Mouse (Mus musculus) thymus, postnatal 10 days (tissue): ENCODE results near the gene Ugt1a6a.

ENCODE experiments used
- DNase-seq, 2 experiments: peaks; one replicate each; pipeline ENCODE4 v3.0.0; 2021; ENCODE audit warnings: low spot score in 2 of 2

The Ugt1a6a gene

DNA sequence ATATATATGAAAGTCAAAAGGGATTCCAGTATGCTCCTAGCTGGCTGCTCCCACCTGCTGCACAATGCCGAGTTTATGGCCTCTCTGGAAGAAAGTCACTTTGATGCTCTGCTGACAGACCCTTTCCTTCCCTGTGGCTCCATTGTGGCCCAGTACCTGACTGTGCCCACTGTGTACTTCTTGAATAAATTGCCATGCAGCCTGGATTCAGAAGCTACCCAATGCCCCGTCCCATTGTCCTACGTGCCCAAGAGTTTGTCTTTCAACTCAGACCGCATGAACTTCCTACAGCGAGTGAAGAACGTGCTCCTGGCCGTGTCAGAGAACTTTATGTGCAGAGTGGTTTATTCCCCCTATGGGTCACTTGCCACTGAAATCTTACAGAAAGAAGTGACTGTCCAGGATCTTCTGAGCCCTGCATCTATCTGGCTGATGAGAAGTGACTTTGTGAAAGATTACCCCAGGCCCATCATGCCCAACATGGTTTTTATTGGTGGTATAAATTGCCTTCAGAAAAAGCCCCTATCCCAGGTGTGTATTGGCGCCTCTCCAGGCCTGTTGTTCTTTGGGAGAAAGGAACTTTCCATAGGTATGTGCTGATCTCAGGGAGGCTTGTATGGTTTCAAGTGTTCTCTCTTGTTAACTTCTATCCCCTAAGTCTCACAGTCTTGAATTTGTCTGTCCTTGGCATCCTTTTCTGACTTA, 77.9 kb downstream of the Ugt1a6a start:
- no peak for DNase-seq

DNA sequence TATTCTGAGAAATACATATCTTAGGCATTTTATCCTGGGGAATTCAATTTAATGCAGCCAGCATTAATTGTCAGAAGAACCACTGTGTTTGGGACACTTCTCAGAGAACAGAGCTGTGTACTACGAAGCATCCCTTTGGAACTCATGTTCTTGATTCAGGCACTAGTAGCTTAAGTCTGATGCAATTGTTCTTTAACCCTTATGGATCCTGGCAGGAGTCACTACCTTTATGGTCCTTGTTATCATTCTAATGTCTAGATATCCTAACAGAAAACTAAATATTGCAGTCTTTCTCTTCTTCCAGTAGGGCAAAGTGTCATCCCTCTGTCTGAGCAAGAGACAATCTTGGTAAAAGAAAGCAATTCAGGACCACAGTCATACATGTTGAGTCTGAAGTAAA, 78.5 kb downstream of the Ugt1a6a start:
- no peak for DNase-seq

DNA sequence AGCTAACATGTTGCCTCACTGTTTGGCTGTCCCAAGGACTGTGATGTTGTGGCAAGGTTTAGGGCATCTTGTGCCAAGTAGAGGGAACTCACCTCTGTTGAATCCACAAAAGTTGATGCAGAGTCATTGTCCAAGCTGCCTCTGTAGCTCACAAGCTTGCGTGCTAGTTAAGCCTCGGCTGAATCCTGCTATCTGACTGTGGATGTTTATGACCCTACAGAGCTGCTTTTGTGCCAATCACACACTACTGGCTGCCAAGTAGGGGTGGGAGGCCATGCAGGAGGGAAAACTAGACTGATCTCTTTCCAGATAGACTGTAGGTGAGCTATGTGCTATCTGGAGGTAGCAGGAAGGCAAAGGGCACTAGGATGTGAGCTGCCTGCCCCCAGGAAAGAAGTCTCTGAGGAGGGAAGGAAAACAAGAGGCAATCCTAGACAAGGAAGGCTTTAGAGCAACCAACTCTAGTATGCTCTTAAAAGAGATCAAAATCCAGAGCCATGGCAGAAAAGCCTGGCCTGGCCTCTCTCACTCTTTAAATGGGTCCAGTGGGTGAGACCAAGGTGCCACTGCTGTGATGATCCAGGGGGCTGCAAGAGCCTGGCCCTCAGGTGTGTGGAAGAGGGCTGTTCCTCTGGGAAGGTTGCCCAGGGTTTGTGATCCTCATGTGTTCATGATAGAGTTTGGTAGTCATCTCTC, 79.3 kb downstream of the Ugt1a6a start:
- no peak for DNase-seq

DNA sequence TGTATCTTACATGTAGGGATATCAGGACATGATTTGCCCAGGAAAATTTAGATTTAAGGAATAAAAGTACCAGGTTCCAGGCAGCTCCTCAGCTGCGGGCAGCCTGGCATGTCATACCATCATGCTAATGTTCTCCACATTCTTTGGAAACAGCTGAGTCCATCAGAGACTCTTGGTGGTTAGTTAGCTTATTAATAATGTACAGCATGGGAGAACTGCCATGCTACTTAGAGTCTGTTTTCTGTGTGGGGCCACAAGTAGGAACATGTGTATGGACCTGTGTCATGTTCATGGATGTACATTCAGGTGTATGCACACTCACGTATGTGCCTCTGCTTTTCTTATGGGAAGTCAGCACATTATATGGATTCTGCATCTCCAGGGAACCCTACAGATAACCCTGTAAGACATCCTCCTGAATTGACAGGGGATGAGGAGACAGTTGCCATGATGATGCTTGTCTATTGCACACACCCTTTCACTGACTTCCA, 79.9 kb downstream of the Ugt1a6a start:
- DNase-seq = no peak

DNA sequence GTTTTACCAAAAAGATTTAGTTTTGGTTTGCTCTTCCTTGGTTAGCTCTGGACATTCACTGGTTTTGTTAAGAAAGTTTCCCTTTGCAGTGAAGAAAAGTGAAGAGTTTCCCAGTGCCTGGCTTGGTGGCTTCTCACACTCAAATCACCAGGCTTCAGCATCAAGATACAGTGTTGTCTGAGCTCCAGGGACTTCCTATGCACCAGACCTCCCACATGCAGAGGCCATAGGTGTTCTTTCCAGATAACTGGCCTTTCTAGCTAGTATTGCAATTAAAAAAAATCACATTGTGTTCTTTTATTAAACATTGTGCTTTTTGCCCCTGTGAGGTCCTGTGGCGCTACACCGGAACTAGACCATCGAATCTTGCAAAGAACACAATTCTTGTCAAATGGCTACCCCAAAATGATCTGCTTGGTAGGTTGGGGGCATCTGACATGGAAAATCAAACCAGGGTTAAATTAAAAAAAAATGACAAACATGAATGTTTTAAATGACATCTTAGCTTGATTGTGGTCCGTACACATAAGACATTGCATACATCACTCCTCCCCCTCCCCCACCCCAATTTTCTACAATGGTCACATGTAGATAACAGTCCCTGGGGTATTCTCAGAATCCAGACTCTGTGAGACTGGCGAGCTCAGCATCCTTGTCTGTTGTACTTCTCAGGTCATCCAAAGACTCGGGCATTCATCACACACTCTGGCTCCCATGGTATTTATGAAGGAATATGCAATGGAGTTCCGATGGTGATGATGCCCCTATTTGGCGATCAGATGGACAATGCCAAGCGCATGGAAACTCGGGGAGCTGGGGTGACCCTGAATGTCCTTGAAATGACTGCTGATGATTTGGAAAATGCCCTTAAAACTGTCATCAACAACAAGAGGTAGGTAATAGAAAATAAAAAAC, 81.1 kb downstream of the Ugt1a6a start:
- no peak for DNase-seq

DNA sequence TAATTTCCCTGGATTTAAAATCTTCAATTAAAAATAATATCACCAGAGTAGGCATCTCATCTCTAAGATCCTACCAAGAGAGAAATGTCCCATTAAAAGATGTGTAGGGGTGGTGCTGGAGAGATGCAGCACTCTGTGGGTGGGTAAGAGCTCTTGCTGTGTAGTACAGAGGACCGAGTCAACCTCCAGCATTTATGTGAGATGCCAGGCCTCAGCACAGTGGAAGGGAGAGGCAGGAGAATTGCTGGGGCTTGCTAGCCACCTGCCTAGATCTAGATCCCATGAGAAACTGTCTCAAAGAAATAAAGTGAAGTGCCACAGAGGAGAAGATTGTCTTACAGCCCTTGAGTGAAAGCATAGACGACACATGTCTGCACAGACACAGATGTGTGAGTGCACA, 81.9 kb downstream of the Ugt1a6a start:
- DNase-seq = no peak

DNA sequence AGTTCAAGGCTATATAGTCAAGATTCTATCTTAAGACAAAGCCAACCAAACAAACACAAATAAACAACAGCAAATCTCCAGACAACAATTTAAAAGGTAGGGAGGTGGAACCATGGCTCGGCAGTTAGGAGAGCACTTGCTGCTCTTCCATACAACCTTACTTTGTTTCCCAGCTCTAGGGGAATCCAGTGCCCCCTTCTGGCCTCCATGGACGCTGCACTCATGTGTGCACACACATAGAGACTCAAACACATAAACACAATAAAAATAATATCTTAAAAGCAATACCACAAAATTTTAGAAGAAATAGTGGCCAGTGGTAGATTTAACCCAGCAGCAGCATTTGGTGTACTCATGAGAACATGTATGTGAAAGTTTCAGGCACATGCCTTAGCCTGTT, 82.5 kb downstream of the Ugt1a6a start:
- DNase-seq = no peak

DNA sequence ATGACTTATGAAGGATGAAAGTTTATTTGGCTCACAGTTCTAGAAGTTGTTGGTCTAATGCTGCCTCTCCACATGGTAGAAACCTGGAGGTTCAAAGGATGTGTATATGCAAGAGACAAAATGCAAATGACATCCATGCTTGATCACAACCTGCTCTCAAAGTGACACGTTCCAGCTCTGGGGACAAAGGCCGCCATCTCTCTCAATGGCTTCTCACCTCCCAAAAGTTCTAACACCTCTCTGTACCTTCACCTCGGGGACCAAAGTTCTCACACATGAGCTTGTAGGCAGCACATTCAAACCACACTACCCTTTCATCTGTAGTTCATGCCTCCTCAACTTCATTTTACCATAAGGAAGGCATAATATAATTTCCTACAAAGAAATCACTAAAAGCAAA, 83.0 kb downstream of the Ugt1a6a start:
- no peak for DNase-seq

DNA sequence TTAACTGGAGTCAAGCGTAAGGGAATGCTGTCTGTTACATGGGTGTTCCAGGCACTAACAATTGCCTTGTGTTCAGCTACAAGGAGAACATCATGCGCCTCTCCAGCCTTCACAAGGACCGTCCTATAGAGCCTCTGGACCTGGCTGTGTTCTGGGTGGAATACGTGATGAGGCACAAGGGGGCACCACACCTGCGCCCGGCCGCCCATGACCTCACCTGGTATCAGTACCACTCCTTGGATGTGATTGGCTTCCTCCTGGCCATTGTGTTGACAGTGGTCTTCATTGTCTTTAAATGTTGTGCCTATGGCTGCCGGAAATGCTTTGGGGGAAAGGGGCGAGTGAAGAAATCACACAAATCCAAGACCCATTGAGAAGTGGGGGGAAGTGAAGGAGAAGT, 83.4 kb downstream of the Ugt1a6a start:
- peak in 1 of 2 experiments; percentile 25 for DNase-seq

DNA sequence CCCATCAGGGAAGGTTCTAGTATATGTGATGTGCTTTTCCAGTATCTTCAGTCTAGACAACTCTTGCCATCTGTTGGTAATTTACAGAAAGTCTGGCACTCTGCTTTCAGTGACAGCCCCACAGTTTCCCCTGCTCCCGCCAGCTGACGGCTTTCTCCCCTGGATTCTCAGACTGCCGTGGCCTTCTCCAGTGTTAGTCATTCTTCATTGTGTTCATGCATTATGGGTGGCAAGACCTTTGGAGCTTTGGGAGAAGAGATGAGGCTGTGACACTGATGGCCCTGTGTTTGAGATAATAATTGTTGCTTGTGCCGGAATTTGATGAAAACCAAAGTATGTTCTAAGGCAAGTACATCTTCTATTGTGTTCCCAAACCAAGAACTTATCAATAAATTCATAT, 84.0 kb downstream of the Ugt1a6a start:
- DNase-seq = no peak

DNA sequence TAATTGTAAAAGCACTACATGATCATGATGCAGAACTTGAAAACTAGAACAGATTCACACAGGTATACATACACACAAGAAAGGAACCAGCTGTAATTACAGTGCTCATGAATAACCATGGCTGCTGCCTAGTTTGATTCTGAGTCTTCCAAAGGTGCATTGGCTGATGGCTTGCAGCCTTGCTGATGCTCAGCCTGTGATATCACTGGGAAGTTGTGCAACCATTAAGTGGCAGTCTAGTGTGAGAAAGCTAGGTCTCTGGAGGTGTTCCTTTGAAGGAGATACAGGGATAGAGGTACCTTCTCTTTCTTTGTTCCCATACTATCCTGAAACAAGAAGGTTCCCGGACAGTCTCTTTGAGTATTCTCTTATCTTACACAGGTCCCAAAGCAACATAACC, 84.4 kb downstream of the Ugt1a6a start:
- peak in 1 of 2 experiments; percentile 20 for DNase-seq

DNA sequence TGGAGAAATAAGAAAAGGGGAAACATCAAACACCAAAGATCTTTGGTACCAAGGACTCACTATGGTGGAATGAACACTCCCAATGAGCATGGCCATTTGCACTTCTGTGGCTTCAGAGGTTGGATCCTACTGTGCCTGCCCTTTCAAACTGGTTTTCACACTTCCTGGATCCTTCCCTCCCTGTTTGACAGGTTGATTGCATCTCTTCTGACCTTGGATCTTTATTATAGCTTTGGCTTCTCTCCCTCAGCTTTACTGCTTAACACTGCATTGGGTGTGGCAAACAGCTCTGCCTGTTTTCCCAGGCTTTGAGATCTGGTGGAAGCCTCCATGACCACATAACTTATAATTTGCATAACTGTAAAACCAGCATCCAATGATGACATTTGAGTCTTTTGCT, 85.7 kb downstream of the Ugt1a6a start:
- peak in 1 of 2 experiments; percentile 11 for DNase-seq

DNA sequence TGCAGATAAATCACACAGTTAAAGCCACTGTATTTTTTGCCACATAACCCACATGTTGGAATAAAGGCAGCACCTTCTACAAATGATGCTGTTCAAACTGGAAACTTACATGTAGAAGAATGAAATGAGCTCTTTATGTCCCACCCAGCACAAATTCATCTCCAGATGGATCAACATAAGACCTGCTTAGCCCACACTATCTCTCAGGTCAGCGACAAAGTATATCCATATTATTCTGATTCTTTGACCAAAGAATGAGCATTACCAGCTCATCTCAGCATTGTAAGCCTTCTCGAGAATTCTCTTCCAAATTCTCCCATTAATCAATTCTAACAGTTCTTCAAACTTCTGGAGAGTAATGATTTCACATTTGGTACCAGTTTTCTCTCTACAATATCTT, 87.6 kb downstream of the Ugt1a6a start:
- no peak for DNase-seq

DNA sequence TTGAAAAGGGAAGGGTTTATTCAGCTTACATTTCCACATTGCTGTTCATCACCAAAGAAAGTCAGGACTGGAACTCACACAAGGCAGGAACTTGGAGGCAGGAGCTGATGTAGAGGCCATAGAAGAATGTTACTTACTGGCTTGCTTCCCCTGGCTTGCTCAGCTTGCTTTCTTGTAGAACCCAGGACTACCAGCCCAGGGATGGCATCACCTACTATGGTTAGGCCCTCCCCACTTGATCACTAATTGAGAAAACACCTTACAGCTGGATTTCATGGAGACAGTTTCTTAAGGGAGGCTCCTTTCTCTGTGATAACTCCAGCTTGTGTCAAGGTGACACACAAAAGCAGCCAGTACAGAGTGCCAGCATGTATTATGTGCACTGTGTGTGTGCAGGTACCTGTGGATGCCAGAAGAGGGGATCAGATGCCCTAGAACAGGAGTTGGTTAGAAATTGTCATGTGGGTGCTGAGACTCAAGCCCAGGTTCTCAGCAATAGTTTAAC, 88.5 kb downstream of the Ugt1a6a start:
- DNase-seq = peak in 1 of 2 experiments; percentile 7

DNA sequence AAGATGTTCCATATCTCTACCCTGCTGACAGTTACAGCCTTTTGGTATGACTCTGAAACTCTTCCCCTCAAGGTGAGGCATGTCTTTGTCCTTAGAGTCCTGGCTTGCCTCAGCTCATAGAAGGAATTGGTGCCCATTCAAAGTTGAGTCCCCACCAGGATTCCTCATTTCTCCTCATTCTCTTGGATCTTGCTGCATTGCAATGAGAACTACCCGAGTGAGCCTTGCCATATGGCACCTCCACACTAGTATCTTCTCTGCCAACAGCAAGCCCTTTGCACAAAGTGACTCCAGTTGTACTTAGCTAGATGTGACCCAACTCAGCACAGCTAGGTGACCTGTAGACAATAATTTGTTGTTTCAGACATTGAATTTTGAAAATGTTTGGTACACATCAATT, 89.0 kb downstream of the Ugt1a6a start:
- DNase-seq = peak in 1 of 2 experiments; percentile 10

DNA sequence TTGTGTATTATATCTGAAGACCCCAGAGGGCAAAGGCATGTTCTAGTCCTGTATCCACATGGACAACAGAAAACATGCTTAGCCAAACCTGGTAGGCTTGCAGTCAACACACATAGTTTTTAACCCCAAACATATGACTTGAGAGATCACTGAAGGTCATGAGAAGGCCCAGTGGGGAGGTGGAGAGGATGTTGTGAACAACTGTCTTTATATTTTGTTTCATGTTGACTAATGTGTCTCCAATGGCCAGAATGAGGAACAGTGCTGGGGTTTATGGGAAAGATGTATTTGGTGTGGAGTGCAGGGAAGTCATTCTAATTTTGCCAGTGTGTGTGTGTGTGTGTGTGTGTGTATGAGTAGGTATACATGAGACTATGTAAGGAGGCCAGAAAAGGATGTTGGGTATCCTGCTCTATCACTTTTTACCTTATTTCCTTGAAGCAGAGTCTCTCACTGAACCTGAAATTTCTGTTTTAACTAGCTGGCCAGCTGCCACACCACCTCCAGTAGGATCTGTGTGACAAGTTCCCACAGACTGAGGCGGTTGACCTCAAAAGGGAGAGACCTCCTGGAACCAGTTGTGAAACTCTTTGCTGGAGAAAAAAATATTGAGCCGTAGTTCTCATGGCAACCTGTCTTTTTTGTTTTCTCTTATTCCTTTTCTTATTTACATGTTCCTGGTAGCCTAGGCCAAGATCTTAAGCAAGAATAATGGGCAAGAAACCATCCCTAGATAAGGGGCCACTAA, 89.6 kb downstream of the Ugt1a6a start:
- DNase-seq = peak; percentile 3 to 14

DNA sequence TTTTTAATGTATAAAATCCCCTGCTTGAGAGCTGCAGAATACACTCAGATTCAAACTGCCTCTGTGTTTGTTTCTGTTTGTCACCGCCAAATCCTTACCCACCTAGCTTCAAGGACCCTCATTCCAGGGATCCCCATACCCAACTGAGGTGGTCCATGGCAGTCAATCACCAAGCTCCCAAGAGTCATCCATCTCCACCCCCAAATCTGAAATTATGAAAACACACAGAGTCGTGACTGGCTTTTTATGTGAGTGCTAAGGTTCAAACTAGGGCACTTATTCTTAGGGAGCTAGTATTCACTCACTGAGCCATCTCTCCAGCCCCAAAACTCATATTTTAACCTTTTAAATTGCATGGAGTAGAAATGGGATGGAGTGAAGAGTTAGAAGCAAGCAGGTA, 90.7 kb downstream of the Ugt1a6a start:
- DNase-seq = peak in 1 of 2 experiments; percentile 3

DNA sequence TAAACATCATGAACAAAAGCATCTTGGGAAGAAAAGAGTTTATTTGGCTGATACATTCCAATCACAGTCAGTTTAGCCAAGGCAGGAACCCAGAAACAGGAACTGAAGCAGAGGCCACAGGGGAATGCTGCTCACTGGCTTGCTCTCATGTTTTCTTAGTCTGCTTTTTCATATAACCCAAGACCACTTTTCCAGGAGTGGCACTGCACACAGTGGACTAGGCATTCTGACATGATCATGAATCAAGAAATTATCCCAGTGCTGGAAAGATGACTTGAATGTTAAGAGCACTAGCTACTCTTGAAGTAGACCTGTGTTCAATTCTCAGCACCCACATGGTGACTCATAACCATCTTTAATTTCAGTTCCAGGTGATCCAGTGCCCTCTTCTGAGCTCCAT, 91.1 kb downstream of the Ugt1a6a start:
- DNase-seq = no peak

DNA sequence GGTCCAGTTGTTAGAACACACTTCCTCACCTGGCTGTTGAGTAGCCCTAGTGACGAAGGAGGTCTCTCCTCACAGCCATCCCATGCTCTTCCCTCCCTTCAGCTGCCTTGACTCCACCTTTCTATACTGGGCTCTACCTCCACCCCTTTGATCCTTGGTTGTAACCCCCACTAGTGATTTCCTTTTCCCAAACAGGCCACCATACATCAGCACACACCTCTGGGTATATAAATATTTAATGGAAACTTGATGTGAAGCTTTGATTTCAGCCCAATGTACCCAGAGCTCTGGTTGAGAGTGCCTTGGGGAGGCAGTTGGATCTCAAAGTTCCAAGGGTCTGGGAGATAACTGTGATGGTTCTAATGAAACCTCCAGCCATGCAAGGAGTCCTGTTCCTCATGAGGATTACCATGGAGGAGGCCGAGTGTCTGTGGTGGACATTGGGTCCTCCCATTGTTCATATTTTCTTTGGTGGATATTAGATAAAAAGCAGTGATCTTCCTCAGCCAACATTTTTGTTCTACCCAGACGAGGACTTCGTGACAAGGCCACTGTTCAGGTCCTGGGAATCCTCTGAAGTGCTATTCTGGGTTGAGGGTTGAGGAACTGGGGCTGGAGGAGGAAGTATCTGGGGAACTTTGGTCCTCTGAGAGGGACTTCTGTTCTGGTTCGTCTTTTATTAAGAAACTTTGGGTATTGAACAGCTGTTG, 92.2 kb downstream of the Ugt1a6a start, which contains the start of gene Mroh2a:
Gene Mroh2a, plus strand, starts transcription at position 317 of the 710 bp plus-strand sequence.
- DNase-seq = peak in 1 of 2 experiments; percentile 4

DNA sequence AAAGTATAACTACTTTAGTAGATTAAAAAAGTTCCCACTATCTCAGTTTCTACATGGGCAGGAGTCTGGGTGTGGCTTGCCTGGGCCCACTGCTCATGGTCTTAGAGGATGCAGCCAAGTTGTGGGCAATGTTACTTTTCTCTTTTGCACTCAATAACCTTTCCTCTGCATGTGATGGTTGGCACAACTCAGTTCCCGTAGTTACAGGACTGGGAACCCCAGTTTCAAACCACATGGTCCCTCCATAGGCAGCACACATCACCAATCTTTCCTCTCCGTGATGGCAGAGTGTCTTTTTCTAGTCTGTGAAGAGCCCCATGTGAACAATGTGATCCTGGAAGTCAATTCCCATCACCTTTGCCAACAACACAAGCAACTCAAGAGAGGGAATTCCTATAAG, 92.9 kb downstream of the Ugt1a6a start:
- peak in 1 of 2 experiments; percentile 8 for DNase-seq
